Mouse (Mus musculus) retina, embryonic 14.5 days (tissue): ENCODE results near the gene Scgn.

Experiments
- DNase-seq: peaks from one replicate; pipeline ENCODE4 v3.0.0-alpha.2; 2015; ENCODE audit warnings: low spot score

Scgn gene

GRCm38 (mm10) chr13:23990928-23991327 is at the start of gene Scgn:
Gene Scgn, minus strand, starts transcription at chr13:23991214.
- peak; percentile 79 for DNase-seq

- DNase-seq: no peak
Observed at GRCm38 (mm10) chr13:24040221-24040620, 49.2 kb upstream of the Scgn start.

- DNase-seq: no peak
Observed at GRCm38 (mm10) chr13:24037502-24037901, 46.5 kb upstream of the Scgn start.

- DNase-seq: no peak
Observed at GRCm38 (mm10) chr13:24036150-24036549, 45.1 kb upstream of the Scgn start.

GRCm38 (mm10) chr13:24027191-24028170 is 36.5 kb upstream of the Scgn start:
- DNase-seq: peak; percentile 66

- no peak for DNase-seq
Observed at GRCm38 (mm10) chr13:24018515-24018914, 27.5 kb upstream of the Scgn start.

- DNase-seq: no peak
Observed at GRCm38 (mm10) chr13:24005528-24005927, 14.5 kb upstream of the Scgn start.

- DNase-seq: no peak
Observed at GRCm38 (mm10) chr13:24001797-24002196, 10.8 kb upstream of the Scgn start.

- DNase-seq: no peak
Observed at GRCm38 (mm10) chr13:24001081-24001480, 10.1 kb upstream of the Scgn start.

GRCm38 (mm10) chr13:23998826-23999225 is 7.8 kb upstream of the Scgn start:
- DNase-seq: no peak

- no peak for DNase-seq
Observed at GRCm38 (mm10) chr13:23994756-23995155, 3.7 kb upstream of the Scgn start.

- no peak for DNase-seq
Observed at GRCm38 (mm10) chr13:23994024-23994423, 3.0 kb upstream of the Scgn start.

GRCm38 (mm10) chr13:23990451-23990850 is 563 bp downstream of the Scgn start:
- no peak for DNase-seq

- DNase-seq: peak; percentile 14
Observed at GRCm38 (mm10) chr13:23985130-23985529, 5.9 kb downstream of the Scgn start.

- no peak for DNase-seq
Observed at GRCm38 (mm10) chr13:23972271-23972670, 18.7 kb downstream of the Scgn start.

GRCm38 (mm10) chr13:23971870-23972269 is 19.1 kb downstream of the Scgn start:
- DNase-seq: no peak

- no peak for DNase-seq
Observed at GRCm38 (mm10) chr13:23964909-23965308, 26.1 kb downstream of the Scgn start.

GRCm38 (mm10) chr13:23959776-23960175 is 31.2 kb downstream of the Scgn start:
- DNase-seq: no peak

GRCm38 (mm10) chr13:23950928-23951327 is 40.1 kb downstream of the Scgn start:
- no peak for DNase-seq

- no peak for DNase-seq
Observed at GRCm38 (mm10) chr13:23949484-23950246, 41.3 kb downstream of the Scgn start.

- DNase-seq: no peak
Observed at GRCm38 (mm10) chr13:23946254-23946653, 44.8 kb downstream of the Scgn start.

GRCm38 (mm10) chr13:23942861-23943260 is 48.2 kb downstream of the Scgn start:
- no peak for DNase-seq

GRCm38 (mm10) chr13:23940291-23940690 is 50.7 kb downstream of the Scgn start:
- DNase-seq: no peak
